22 mouse cellular contexts compared by ENCODE assay signal in the genomic region with DNA sequence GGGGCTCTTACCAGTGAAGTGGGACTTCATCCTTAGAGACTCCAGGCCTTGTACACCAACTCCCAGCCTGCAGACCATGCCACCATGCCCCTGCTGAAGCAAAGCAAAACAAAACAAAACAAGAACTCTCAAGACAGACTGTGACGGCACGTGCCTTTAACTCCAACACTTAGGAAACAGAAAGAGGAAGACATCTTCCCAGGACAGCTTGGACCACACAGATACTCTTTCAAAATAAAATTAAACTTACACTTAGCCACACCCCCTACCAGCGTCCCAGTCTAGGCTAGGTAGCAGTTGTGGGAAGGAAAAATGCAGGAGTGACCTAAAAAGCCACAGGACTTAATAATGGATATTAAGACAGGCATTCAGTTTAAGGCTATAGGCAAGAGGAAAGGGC. TPM values are rescaled to one million over a fixed set of nuclear protein-coding genes. Genes with fewer than 3 reads are reported as not detected.
"Had no signal": no experiment of that assay in that cellular context is flagged by ENCODE, and none has a peak within 500 bp of the region (broad histone marks: within the 10 kb centered on the region; RNA-seq: fewer than 3 reads in every experiment).

No protein-coding gene starts in this region.

- H3K27me3 ChIP-seq: kidney, embryonic 15.5 days; limb, embryonic 13.5 days; liver, embryonic 15.5 days; lung, embryonic 15.5 days; midbrain, embryonic 12.5 days; midbrain, embryonic 15.5 days; neural tube, embryonic 12.5 days; neural tube, embryonic 15.5 days had no signal

- H3K9ac ChIP-seq: kidney, embryonic 15.5 days; limb, embryonic 13.5 days; liver, embryonic 12.5 days; liver, embryonic 15.5 days; lung, embryonic 15.5 days; midbrain, embryonic 12.5 days; midbrain, embryonic 15.5 days; neural tube, embryonic 12.5 days; neural tube, embryonic 15.5 days had no signal

- H3K4me2 ChIP-seq: kidney, embryonic 15.5 days; limb, embryonic 13.5 days; midbrain, embryonic 12.5 days; midbrain, embryonic 15.5 days; neural tube, embryonic 12.5 days; neural tube, embryonic 15.5 days had no signal

- ATAC-seq: liver, embryonic 12.5 days; midbrain, embryonic 15.5 days had no signal

- H3K4me1 ChIP-seq: midbrain, embryonic 15.5 days; neural tube, embryonic 12.5 days; neural tube, embryonic 15.5 days had no signal

- H3K4me3 ChIP-seq: kidney, embryonic 15.5 days; layer of hippocampus, adult 2 months; limb, embryonic 10.5 days; limb, embryonic 13.5 days; liver, embryonic 12.5 days; liver, embryonic 15.5 days; lung, embryonic 15.5 days; midbrain, embryonic 12.5 days; midbrain, embryonic 15.5 days; neural tube, embryonic 12.5 days; neural tube, embryonic 15.5 days had no signal

- DNase-seq: layer of hippocampus, adult 9-11 months; liver; lung, postnatal 10 days; lung, postnatal 36 days; right cerebral cortex, postnatal 25 days; thymus, adult 2 months; thymus, postnatal 14 days; thymus, postnatal 4 days had no signal

- H3K36me3 ChIP-seq: kidney, embryonic 15.5 days; limb, embryonic 10.5 days; limb, embryonic 13.5 days; liver, embryonic 12.5 days; liver, embryonic 15.5 days; lung, embryonic 15.5 days; midbrain, embryonic 12.5 days; midbrain, embryonic 15.5 days; neural tube, embryonic 12.5 days; neural tube, embryonic 15.5 days had no signal

- H3K9me3 ChIP-seq: kidney, embryonic 15.5 days; limb, embryonic 10.5 days; limb, embryonic 13.5 days; liver, embryonic 12.5 days; liver, embryonic 15.5 days; lung, embryonic 15.5 days; midbrain, embryonic 12.5 days; midbrain, embryonic 15.5 days; neural tube, embryonic 12.5 days; neural tube, embryonic 15.5 days had no signal

- H3K27ac ChIP-seq: layer of hippocampus, adult 2 months; limb, embryonic 10.5 days; limb, embryonic 13.5 days; liver, embryonic 12.5 days; liver, embryonic 15.5 days; midbrain, embryonic 12.5 days; midbrain, embryonic 15.5 days; neural tube, embryonic 12.5 days; neural tube, embryonic 15.5 days had no signal

RNA-seq across cellular contexts. Expression of gene 2610528J11Rik, which starts 1.0 kb away (rescaled TPM):
- total RNA-seq: layer of hippocampus, adult 2 months; layer of hippocampus, postnatal 25 days; left cerebral cortex, adult 18-20 months; left cerebral cortex, postnatal 25 days had no signal
- polyA plus RNA-seq: midbrain, embryonic 15.5 days; neural tube, embryonic 12.5 days; neural tube, embryonic 15.5 days had no signal
